Mouse (Mus musculus) bone marrow macrophage, adult 2 months (primary cell): ENCODE measurements around the gene Fbxo11. TPM values are rescaled to one million over a fixed set of nuclear protein-coding genes. Genes with fewer than 3 reads are reported as not detected.
"Not testable (repeated sequence)": the region's sequence is repeated elsewhere in the genome, so short reads cannot be mapped to it uniquely, and the experiment has no call there.

Experiments used
- H3K27ac ChIP-seq: 2 replicates; pipeline ENCODE4 v1.5.1; 2012; ENCODE audit warnings: low read depth, low read length; ENCODE audit not compliant: insufficient read depth
- H3K4me1 ChIP-seq: 2 replicates; pipeline ENCODE4 v1.6.1; 2012; ENCODE audit warnings: low read length; ENCODE audit not compliant: control insufficient read depth, insufficient read depth
- H3K4me3 ChIP-seq: 2 replicates; pipeline ENCODE4 v1.5.1; 2012; ENCODE audit warnings: mild to moderate bottlenecking, low read length, moderate library complexity; ENCODE audit not compliant: insufficient read depth
- CTCF ChIP-seq: IDR thresholded peaks from 2 replicates; pipeline ENCODE4 v1.5.1; 2012; ENCODE audit warnings: low read depth, mild to moderate bottlenecking, low read length, moderate library complexity
- POLR2A ChIP-seq: IDR thresholded peaks from 2 replicates; pipeline ENCODE4 v1.6.1; 2012; ENCODE audit warnings: mild to moderate bottlenecking, low read depth, low read length, borderline replicate concordance
- polyA plus RNA-seq: library from polyadenylated mRNA; stranded (reverse); fragments of >200 nt; gene quantifications from 2 replicates; pipeline ENCODE4 v1.2.4, GENCODE M21; 2012; ENCODE audit not compliant: missing spikeins, insufficient read depth, insufficient read length

The Fbxo11 gene
- polyA plus RNA-seq, 1 experiment: 82.9 TPM

GRCm38 (mm10) chr17:88023924-88024323, 41.2 kb downstream of the Fbxo11 start:
- Histone ChIP-seq H3K4me1 (peaks cover 4% of the 10 kb centered on the region), H3K27ac (no peak overlapping the region), H3K4me3 (no peak overlapping the region)
- TF ChIP-seq POLR2A (no peak), CTCF (no peak)

DNA sequence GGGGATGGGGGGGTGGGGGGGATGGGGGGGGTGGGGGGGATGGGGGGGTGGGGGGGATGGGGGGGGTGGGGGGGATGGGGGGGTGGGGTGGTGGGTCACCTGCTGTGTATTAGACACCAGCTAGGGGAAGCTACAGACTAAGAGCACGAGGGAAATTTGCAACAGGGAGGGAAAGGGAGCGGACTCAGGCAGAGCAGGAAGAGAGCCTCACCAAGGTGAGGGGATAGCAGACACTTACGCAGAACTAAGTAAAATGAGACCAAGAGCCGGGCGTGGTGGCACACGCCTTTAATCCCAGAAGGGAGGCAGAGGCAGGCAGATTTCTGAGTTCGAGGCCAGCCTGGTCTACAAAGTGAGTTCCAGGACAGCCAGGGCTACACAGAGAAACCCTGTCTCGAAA, 49.1 kb downstream of the Fbxo11 start:
- not testable (repeated sequence) for H3K27ac ChIP-seq, H3K4me1 ChIP-seq, H3K4me3 ChIP-seq

DNA sequence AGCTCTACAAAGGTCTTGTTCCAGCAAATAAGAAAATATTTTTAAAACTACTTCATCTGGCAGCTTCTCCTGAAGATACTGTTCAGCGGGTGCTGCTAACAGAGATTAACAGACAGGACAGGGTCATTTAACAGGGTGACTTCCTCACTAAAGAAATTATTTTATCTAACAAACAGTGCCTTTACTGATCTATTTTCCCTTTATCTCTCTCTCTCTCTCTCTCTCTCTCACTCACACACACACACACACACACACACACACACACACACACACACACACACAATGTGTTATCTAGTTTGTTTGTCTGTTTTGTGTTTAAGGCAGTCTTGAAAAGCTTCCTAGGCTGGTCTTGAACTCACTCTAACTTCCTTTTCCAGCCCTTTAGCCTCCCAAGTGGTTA, 50.6 kb downstream of the Fbxo11 start:
- Histone ChIP-seq H3K27ac (no peak overlapping the region), H3K4me1 (peaks cover 4% of the 10 kb centered on the region)
- TF ChIP-seq CTCF (no peak), POLR2A (no peak)

GRCm38 (mm10) chr17:88006956-88007355, 58.1 kb downstream of the Fbxo11 start:
- TF ChIP-seq CTCF (no peak), POLR2A (no peak)
- no peaks in the 10 kb centered on the region for H3K4me1 ChIP-seq
- no peak overlapping the region for H3K4me3 ChIP-seq

More for the DNA sequence above, 50.6 kb downstream of the Fbxo11 start:
- no peak overlapping the region for H3K4me3 ChIP-seq

DNA sequence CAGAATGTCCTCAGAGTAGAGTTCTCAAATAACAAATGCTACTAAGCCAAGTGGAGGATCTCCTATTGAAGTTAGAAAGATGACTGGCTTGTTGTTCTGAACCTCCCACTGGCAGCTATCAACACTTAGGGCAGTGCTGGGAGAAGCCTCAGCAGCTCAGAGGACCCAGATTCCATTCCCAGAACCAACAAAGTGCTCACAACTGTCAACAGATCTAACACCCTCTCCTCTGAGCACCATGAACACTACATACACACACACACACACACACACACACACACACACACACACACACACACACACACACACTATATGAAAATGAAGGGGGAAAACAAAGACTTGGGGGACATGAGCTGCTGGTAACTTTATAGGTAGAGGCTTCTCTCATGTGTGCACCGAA, 60.2 kb downstream of the Fbxo11 start:
- H3K27ac ChIP-seq: no peak overlapping the region
- H3K4me1 ChIP-seq: no peaks in the 10 kb centered on the region
- no peak overlapping the region for H3K4me3 ChIP-seq
- TF ChIP-seq CTCF (no peak), POLR2A (no peak)

More at GRCm38 (mm10) chr17:88006956-88007355, 58.1 kb downstream of the Fbxo11 start:
- no peak overlapping the region for H3K27ac ChIP-seq

- Histone ChIP-seq H3K4me3 (no peak overlapping the region), H3K4me1 (no peaks in the 10 kb centered on the region)
- TF ChIP-seq POLR2A: no peak
- no peak for TF ChIP-seq CTCF
Measured at GRCm38 (mm10) chr17:87997808-87998207, 67.3 kb downstream of the Fbxo11 start.

GRCm38 (mm10) chr17:87993338-87993737, 71.8 kb downstream of the Fbxo11 start:
- no peak for TF ChIP-seq POLR2A
- no peak for TF ChIP-seq CTCF
- Histone ChIP-seq H3K27ac (no peak overlapping the region), H3K4me1 (no peaks in the 10 kb centered on the region), H3K4me3 (no peak overlapping the region)

More at GRCm38 (mm10) chr17:87997808-87998207, 67.3 kb downstream of the Fbxo11 start:
- no peak overlapping the region for H3K27ac ChIP-seq

DNA sequence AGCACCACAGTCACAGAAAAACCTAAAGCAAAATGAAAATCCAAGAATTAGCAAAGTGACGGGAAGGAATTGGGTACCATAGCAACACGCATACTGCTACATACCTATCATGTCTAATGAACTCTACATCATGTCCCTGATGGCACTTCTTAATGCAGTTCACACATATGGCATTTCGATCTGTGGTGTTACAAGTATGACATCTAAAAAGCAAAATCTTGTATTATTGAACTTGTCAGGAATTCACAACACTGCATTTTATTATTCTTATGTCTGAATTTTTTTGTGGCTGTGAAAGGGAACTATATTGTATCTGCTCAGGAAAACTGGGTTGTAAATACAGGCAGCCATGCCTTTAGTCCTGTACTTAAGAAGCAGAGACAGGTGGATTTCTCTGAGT, 72.9 kb downstream of the Fbxo11 start:
- Histone ChIP-seq H3K27ac (no peak overlapping the region), H3K4me3 (no peak overlapping the region), H3K4me1 (no peaks in the 10 kb centered on the region)
- TF ChIP-seq CTCF: no peak
- TF ChIP-seq POLR2A: no peak

DNA sequence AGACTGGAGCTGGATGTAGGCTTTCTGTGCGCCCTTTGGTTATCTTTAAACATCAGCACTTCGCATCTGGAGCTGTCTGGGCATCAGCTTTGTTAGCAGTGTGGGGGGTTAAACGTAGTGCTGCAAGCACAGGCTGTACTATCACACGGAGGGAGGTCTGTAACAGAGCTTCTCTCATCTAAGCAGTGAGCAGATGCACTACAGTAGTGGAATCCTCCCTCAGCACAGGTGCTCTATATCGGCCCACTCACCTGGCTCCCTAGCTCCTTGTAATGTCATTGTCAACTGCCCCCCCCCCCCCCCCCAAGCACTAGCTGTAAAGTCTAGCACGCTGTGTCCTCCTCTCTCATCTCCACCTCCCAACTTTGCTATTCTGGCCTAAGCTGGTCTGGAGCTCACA, 77.6 kb downstream of the Fbxo11 start:
- no peak overlapping the region for H3K27ac ChIP-seq
- H3K4me3 ChIP-seq: no peak overlapping the region
- TF ChIP-seq POLR2A (no peak), CTCF (no peak)

GRCm38 (mm10) chr17:87985916-87986315, 79.2 kb downstream of the Fbxo11 start:
- Histone ChIP-seq H3K27ac (no peak overlapping the region), H3K4me3 (no peak overlapping the region), H3K4me1 (peaks cover 14% of the 10 kb centered on the region)
- TF ChIP-seq POLR2A: no peak
- TF ChIP-seq CTCF: no peak

More for the DNA sequence above, 77.6 kb downstream of the Fbxo11 start:
- H3K4me1 ChIP-seq: peaks cover 14% of the 10 kb centered on the region

GRCm38 (mm10) chr17:87984440-87985214, 80.5 kb downstream of the Fbxo11 start:
- H3K27ac ChIP-seq: peak overlapping the region; percentile 22
- no peak overlapping the region for H3K4me3 ChIP-seq
- peaks cover 17% of the 10 kb centered on the region for H3K4me1 ChIP-seq
- TF ChIP-seq CTCF (no peak), POLR2A (no peak)
